25 mouse cellular contexts compared by ENCODE assay signal in the genomic region with DNA sequence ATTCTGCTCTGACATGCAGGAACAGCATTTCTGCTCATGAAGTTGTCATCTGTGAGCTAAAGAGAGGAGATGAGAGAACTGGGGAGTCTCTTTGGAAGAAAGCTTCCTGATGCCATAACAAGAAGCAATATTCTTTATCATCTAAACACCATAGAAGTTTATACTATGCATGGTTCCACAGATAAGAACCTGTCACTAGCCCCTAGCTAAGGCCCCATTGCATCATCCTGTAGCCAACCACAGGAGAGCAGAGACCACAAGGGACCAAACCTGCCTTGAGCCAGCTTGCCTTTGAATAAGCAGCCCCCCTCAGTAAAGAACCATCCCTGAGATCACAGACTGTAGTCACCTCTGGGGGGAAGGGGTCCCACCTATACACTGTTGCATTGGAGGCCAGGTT.
DNase-seq lines count a peak whose midpoint lies in the region; ATAC-seq and TF ChIP-seq lines count a peak whose summit lies in the region.
"Had no signal": no experiment of that assay in that cellular context is flagged by ENCODE, and none has a peak within 500 bp of the region (broad histone marks: within the 10 kb centered on the region; RNA-seq: fewer than 3 reads in every experiment).

No protein-coding gene starts in this region.

- H3K9ac ChIP-seq in liver, embryonic 11.5 days (ENCODE audit: low read depth, low read length) = no peak overlapping the region
- no peak overlapping the region for H3K9ac ChIP-seq in liver, postnatal 0 days (replicated peaks)
- no peak overlapping the region for H3K9ac ChIP-seq in lung, embryonic 14.5 days
- H3K9ac ChIP-seq in liver, embryonic 14.5 days (replicated peaks) = no peak overlapping the region
- no peak overlapping the region for H3K9ac ChIP-seq in liver, embryonic 16.5 days (ENCODE audit: low read depth, low read length)
- H3K9ac ChIP-seq in intestine, postnatal 0 days (ENCODE audit: low read depth, low read length) = no peak overlapping the region
- H3K9ac ChIP-seq: embryonic facial prominence, embryonic 12.5 days; forebrain, embryonic 13.5 days; forebrain, embryonic 15.5 days had no signal

- H3K27me3 ChIP-seq in liver, embryonic 11.5 days (replicated peaks; ENCODE audit: control insufficient read depth, insufficient read depth, low read length) = no peaks in the 10 kb centered on the region
- no peaks in the 10 kb centered on the region for H3K27me3 ChIP-seq in liver, postnatal 0 days (ENCODE audit: insufficient read depth, low read length)
- no peaks in the 10 kb centered on the region for H3K27me3 ChIP-seq in lung, embryonic 14.5 days (ENCODE audit: insufficient read depth, low read length)
- H3K27me3 ChIP-seq in liver, embryonic 14.5 days (ENCODE audit: control insufficient read depth, insufficient read depth, low read length) = no peaks in the 10 kb centered on the region
- no peaks in the 10 kb centered on the region for H3K27me3 ChIP-seq in liver, embryonic 16.5 days (ENCODE audit: control insufficient read depth, insufficient read depth, low read depth, low read length)
- no peaks in the 10 kb centered on the region for H3K27me3 ChIP-seq in intestine, postnatal 0 days (replicated peaks; ENCODE audit: control insufficient read depth, insufficient read depth, low read length)
- H3K27me3 ChIP-seq: CH12.LX; embryonic facial prominence, embryonic 12.5 days; forebrain, embryonic 15.5 days; Patski had no signal

- H3K4me3 ChIP-seq in liver, embryonic 11.5 days (ENCODE audit: low read depth, low read length) = no peak overlapping the region
- H3K4me3 ChIP-seq in liver, postnatal 0 days (ENCODE audit: low read depth, low read length) = no peak overlapping the region
- no peak overlapping the region for H3K4me3 ChIP-seq in lung, embryonic 14.5 days (ENCODE audit: low read depth, low read length)
- H3K4me3 ChIP-seq in liver, embryonic 14.5 days (ENCODE audit: insufficient read depth in 1 of 2, low read depth in 2 of 2, low read length in 2 of 2) = no peak overlapping the region
- H3K4me3 ChIP-seq in liver, embryonic 16.5 days (ENCODE audit: low read depth, low read length) = no peak overlapping the region
- H3K4me3 ChIP-seq in intestine, postnatal 0 days (ENCODE audit: low read depth, low read length) = no peak overlapping the region
- H3K4me3 ChIP-seq: embryonic facial prominence, embryonic 10.5 days; embryonic facial prominence, embryonic 12.5 days; forebrain, embryonic 13.5 days; forebrain, embryonic 15.5 days had no signal

- H3K27ac ChIP-seq in liver, embryonic 11.5 days (ENCODE audit: low read depth, low read length) = no peak overlapping the region
- H3K27ac ChIP-seq in liver, postnatal 0 days (ENCODE audit: low read depth) = no peak overlapping the region
- H3K27ac ChIP-seq in lung, embryonic 14.5 days (ENCODE audit: low read depth) = no peak overlapping the region
- H3K27ac ChIP-seq in liver, embryonic 14.5 days = no peak overlapping the region
- H3K27ac ChIP-seq in liver, embryonic 16.5 days (ENCODE audit: low read length) = no peak overlapping the region
- no peak overlapping the region for H3K27ac ChIP-seq in intestine, postnatal 0 days (ENCODE audit: low read depth, low read length)
- H3K27ac ChIP-seq: embryonic facial prominence, embryonic 10.5 days; embryonic facial prominence, embryonic 12.5 days; forebrain, embryonic 13.5 days; forebrain, embryonic 15.5 days had no signal

- H3K9me3 ChIP-seq in liver, embryonic 11.5 days (ENCODE audit: control insufficient read depth, low read length) = no peaks in the 10 kb centered on the region
- no peaks in the 10 kb centered on the region for H3K9me3 ChIP-seq in liver, postnatal 0 days (ENCODE audit: low read length)
- no peaks in the 10 kb centered on the region for H3K9me3 ChIP-seq in lung, embryonic 14.5 days (ENCODE audit: low read depth, low read length)
- no peaks in the 10 kb centered on the region for H3K9me3 ChIP-seq in liver, embryonic 14.5 days (ENCODE audit: control insufficient read depth, low read length)
- no peaks in the 10 kb centered on the region for H3K9me3 ChIP-seq in liver, embryonic 16.5 days (replicated peaks; ENCODE audit: control insufficient read depth, low read length)
- H3K9me3 ChIP-seq in intestine, postnatal 0 days (ENCODE audit: control insufficient read depth) = no peaks in the 10 kb centered on the region
- H3K9me3 ChIP-seq: embryonic facial prominence, embryonic 10.5 days; embryonic facial prominence, embryonic 12.5 days; forebrain, embryonic 13.5 days; forebrain, embryonic 15.5 days had no signal

- no peaks in the 10 kb centered on the region for H3K36me3 ChIP-seq in liver, embryonic 11.5 days (ENCODE audit: control insufficient read depth, insufficient read depth, low read length)
- H3K36me3 ChIP-seq in liver, postnatal 0 days (replicated peaks; ENCODE audit: insufficient read depth, low read length) = no peaks in the 10 kb centered on the region
- no peaks in the 10 kb centered on the region for H3K36me3 ChIP-seq in lung, embryonic 14.5 days (ENCODE audit: insufficient read depth)
- no peaks in the 10 kb centered on the region for H3K36me3 ChIP-seq in liver, embryonic 14.5 days (replicated peaks; ENCODE audit: control insufficient read depth, insufficient read depth, low read depth)
- H3K36me3 ChIP-seq in liver, embryonic 16.5 days (ENCODE audit: control insufficient read depth, insufficient read depth) = no peaks in the 10 kb centered on the region
- H3K36me3 ChIP-seq in intestine, postnatal 0 days (ENCODE audit: control insufficient read depth, insufficient read depth) = no peaks in the 10 kb centered on the region
- H3K36me3 ChIP-seq: embryonic facial prominence, embryonic 10.5 days; embryonic facial prominence, embryonic 12.5 days; forebrain, embryonic 15.5 days; G1E had no signal

- H3K4me1 ChIP-seq in liver, embryonic 11.5 days (replicated peaks; ENCODE audit: control insufficient read depth, insufficient read depth, low read length) = no peaks in the 10 kb centered on the region; the same call in 1 of the 2 replicates
- H3K4me1 ChIP-seq in liver, postnatal 0 days (ENCODE audit: insufficient read depth) = no peaks in the 10 kb centered on the region
- no peaks in the 10 kb centered on the region for H3K4me1 ChIP-seq in lung, embryonic 14.5 days (ENCODE audit: insufficient read depth)
- peaks cover 0 to 4% of the 10 kb centered on the region in 2 experiments; a peak in 1 of 4 replicates for H3K4me1 ChIP-seq in liver, embryonic 14.5 days (replicated peaks; ENCODE audit: control insufficient read depth in 2 of 2, insufficient read depth in 2 of 2, low read length in 1 of 2)
- no peaks in the 10 kb centered on the region for H3K4me1 ChIP-seq in liver, embryonic 16.5 days (ENCODE audit: control insufficient read depth, low read depth, low read length)
- H3K4me1 ChIP-seq in intestine, postnatal 0 days (replicated peaks; ENCODE audit: control insufficient read depth, insufficient read depth, low read length) = no peaks in the 10 kb centered on the region
- H3K4me1 ChIP-seq: embryonic facial prominence, embryonic 12.5 days had no signal

- no peak overlapping the region for H3K4me2 ChIP-seq in liver, embryonic 11.5 days
- no peak overlapping the region for H3K4me2 ChIP-seq in liver, postnatal 0 days (ENCODE audit: low read depth, low read length)
- no peak overlapping the region for H3K4me2 ChIP-seq in lung, embryonic 14.5 days
- no peak overlapping the region for H3K4me2 ChIP-seq in liver, embryonic 14.5 days (ENCODE audit: low read depth)
- H3K4me2 ChIP-seq in liver, embryonic 16.5 days (ENCODE audit: low read depth, low read length) = no peak overlapping the region
- no peak overlapping the region for H3K4me2 ChIP-seq in intestine, postnatal 0 days (replicated peaks; ENCODE audit: low read depth)
- H3K4me2 ChIP-seq: embryonic facial prominence, embryonic 12.5 days; forebrain, embryonic 13.5 days; forebrain, embryonic 15.5 days had no signal

- DNase-seq in liver, embryonic 11.5 days (ENCODE audit: low spot score) = no peak
- no peak for DNase-seq in liver, postnatal 0 days
- no peak for DNase-seq in lung, embryonic 14.5 days
- DNase-seq in lung, postnatal 25 days (ENCODE audit: low spot score) = no peak
- DNase-seq in liver, embryonic 14.5 days (ENCODE audit: low read depth in 3 of 3, low spot score in 3 of 3) = no peak
- DNase-seq in ovary, adult 18-20 months (ENCODE audit: low spot score) = no peak
- DNase-seq: adrenal gland, adult 2 months; adrenal gland, postnatal 10 days; adrenal gland, postnatal 25 days; B cell, adult 2 months; cerebellum, adult 11-12 months; cerebellum, adult 2 months; cerebellum, adult 9-10 months; cerebellum, postnatal 10 days; cerebellum, postnatal 25 days had no signal

- ATAC-seq in liver, embryonic 11.5 days (replicated peaks; ENCODE audit: low FRiP score) = peak; percentile 76
- ATAC-seq in liver, postnatal 0 days = no peak
- peak; percentile 33; the same call in 1 of the 2 replicates for ATAC-seq in lung, embryonic 14.5 days (ENCODE audit: insufficient read depth)
- ATAC-seq in liver, embryonic 14.5 days (ENCODE audit: insufficient read depth) = peak; percentile 77
- peak; percentile 51; the same call in 1 of the 2 replicates for ATAC-seq in liver, embryonic 16.5 days (ENCODE audit: low read depth)
- no peak for ATAC-seq in intestine, postnatal 0 days
- ATAC-seq: CD4-positive, CD25-positive, alpha-beta regulatory T cell, adult 4 months; forebrain, embryonic 13.5 days; forebrain, embryonic 15.5 days; Patski had no signal

- no peak for TF ChIP-seq CTCF in liver, postnatal 0 days (IDR thresholded peaks at IDR 0.05; ENCODE audit: low read depth)
- TF ChIP-seq CTCF in lung, embryonic 14.5 days (IDR thresholded peaks at IDR 0.05; ENCODE audit: low read depth) = no peak
- TF ChIP-seq CTCF in liver, embryonic 14.5 days (IDR thresholded peaks at IDR 0.05; ENCODE audit: low read depth) = no peak
- TF ChIP-seq CTCF in intestine, postnatal 0 days (IDR thresholded peaks at IDR 0.05; ENCODE audit: low read depth) = no peak

- no peak for TF ChIP-seq EP300 in liver, postnatal 0 days (IDR thresholded peaks at IDR 0.05; ENCODE audit: low read depth)
- TF ChIP-seq EP300 in liver, embryonic 14.5 days (IDR thresholded peaks at IDR 0.05; ENCODE audit: low read depth) = peak; percentile 41; the same call in 1 of the 2 replicates

Comparison
In these comparisons a context has a peak if more than half of its experiments do, and no peak if none do; other contexts are left out.
1. ATAC-seq: peak in liver, embryonic 11.5 days (single experiment), lung, embryonic 14.5 days (single experiment), liver, embryonic 14.5 days (single experiment) and liver, embryonic 16.5 days (single experiment); none in liver, postnatal 0 days (single experiment) and intestine, postnatal 0 days (single experiment).